Mouse (Mus musculus) forebrain, embryonic 14.5 days (tissue): ENCODE measurements around the gene Cenpp. TPM values are rescaled to one million over a fixed set of nuclear protein-coding genes. Genes with fewer than 3 reads are reported as not detected.

Source experiments
- ATAC-seq: fragments of 200-750 bp; cut with Nextera tagmentation; 2 replicates; pipeline ENCODE4 v1.8.0; 2017; ENCODE audit warnings: mild to moderate bottlenecking, moderate library complexity
- DNase-seq: peaks from one replicate; pipeline ENCODE4 v3.0.0-alpha.2; 2015; ENCODE audit warnings: low spot score
- H3K27ac ChIP-seq: fragments of 300-500 bp; sonication (generic); 2 replicates; pipeline ENCODE4 v1.5.1; 2014; ENCODE audit warnings: low read depth, mild to moderate bottlenecking, control low read depth, low read length, moderate library complexity
- H3K27me3 ChIP-seq: fragments of 300-500 bp; sonication (generic); replicated peaks from 2 replicates; pipeline ENCODE4 v1.6.1; 2014; ENCODE audit warnings: low read length, control low read depth, mixed read lengths; ENCODE audit not compliant: control insufficient read depth, insufficient read depth
- H3K36me3 ChIP-seq: fragments of 300-500 bp; sonication (generic); 2 replicates; pipeline ENCODE4 v1.6.1; 2014; ENCODE audit warnings: low read length, control low read depth; ENCODE audit not compliant: control insufficient read depth, insufficient read depth
- H3K4me1 ChIP-seq: fragments of 300-500 bp; sonication (generic); 2 replicates; pipeline ENCODE4 v1.6.1; 2014; ENCODE audit warnings: antibody characterized with exemption, low read length, control low read depth; ENCODE audit not compliant: control insufficient read depth, insufficient read depth
- H3K4me2 ChIP-seq: fragments of 300-500 bp; sonication (generic); 2 replicates; pipeline ENCODE4 v1.6.1; 2014; ENCODE audit warnings: mild to moderate bottlenecking, control low read depth, low read length
- H3K4me3 ChIP-seq: fragments of 300-500 bp; sonication (generic); 2 replicates; pipeline ENCODE4 v1.5.1; 2014; ENCODE audit warnings: low read depth, low read length, control low read depth
- H3K9ac ChIP-seq: fragments of 300-500 bp; sonication (generic); 2 replicates; pipeline ENCODE4 v1.6.1; 2014; ENCODE audit warnings: mild to moderate bottlenecking, low read length, control low read depth, moderate library complexity
- H3K9me3 ChIP-seq: fragments of 300-500 bp; sonication (generic); replicated peaks from 2 replicates; pipeline ENCODE4 v1.6.1; 2016; ENCODE audit warnings: low read length, control low read depth, mixed read lengths; ENCODE audit not compliant: control insufficient read depth
- WGBS: fragments of 180-500 bp; shearing (Covaris S2); extraction: QIAGEN DNeasy Blood & Tissue Kit; methylation state at CpG from one replicate; pipeline ENCODE4 v1.1.7; 2014; 5-methylcytosine and 5-hydroxymethylcytosine counted together
- polyA plus RNA-seq: library from polyadenylated mRNA; unstranded; fragments of >200 nt; fragmentation: Nextera tagmentation; extraction: Ambion mirVana; gene quantifications from 2 replicates; pipeline ENCODE4 v1.2.1, GENCODE M21; 2014

Gene Cenpp
- polyA plus RNA-seq, 1 experiment from 2014 or later = 20.0 TPM

- H3K36me3 ChIP-seq = no peaks in the 10 kb centered on the region
- H3K9ac ChIP-seq = no peak overlapping the region
- H3K27me3 ChIP-seq = no peaks in the 10 kb centered on the region
- no peaks in the 10 kb centered on the region for H3K4me1 ChIP-seq
- ATAC-seq (no peak), DNase-seq (no peak)
- no peak overlapping the region for H3K4me3 ChIP-seq
- 95% methylated on average over 3 of the region's 3 CpGs for WGBS
- no peak overlapping the region for H3K4me2 ChIP-seq
- H3K9me3 ChIP-seq = no peaks in the 10 kb centered on the region
- no peak overlapping the region for H3K27ac ChIP-seq
Measured at GRCm38 (mm10) chr13:49549616-49550015, 103.0 kb downstream of the Cenpp start.

GRCm38 (mm10) chr13:49547563-49548150 is 104.9 kb downstream of the Cenpp start:
- no peak overlapping the region for H3K27ac ChIP-seq
- no peaks in the 10 kb centered on the region for H3K27me3 ChIP-seq
- H3K9me3 ChIP-seq = no peaks in the 10 kb centered on the region
- H3K4me2 ChIP-seq = no peak overlapping the region
- no peak for ATAC-seq
- H3K4me3 ChIP-seq = no peak overlapping the region
- DNase-seq = no peak
- no peaks in the 10 kb centered on the region for H3K4me1 ChIP-seq
- H3K36me3 ChIP-seq = no peaks in the 10 kb centered on the region
- WGBS = 83% methylated on average over 1 of the region's 1 CpGs
- no peak overlapping the region for H3K9ac ChIP-seq

GRCm38 (mm10) chr13:49546517-49546916 is 106.1 kb downstream of the Cenpp start:
- no peak overlapping the region for H3K9ac ChIP-seq
- H3K4me1 ChIP-seq = no peaks in the 10 kb centered on the region
- no peak overlapping the region for H3K27ac ChIP-seq
- DNase-seq = no peak
- WGBS = 81% methylated on average over 1 of the region's 1 CpGs
- ATAC-seq = no peak
- no peak overlapping the region for H3K4me3 ChIP-seq
- no peaks in the 10 kb centered on the region for H3K36me3 ChIP-seq
- H3K4me2 ChIP-seq = no peak overlapping the region
- no peaks in the 10 kb centered on the region for H3K9me3 ChIP-seq
- no peaks in the 10 kb centered on the region for H3K27me3 ChIP-seq

GRCm38 (mm10) chr13:49545646-49546045 is 106.9 kb downstream of the Cenpp start:
- H3K27ac ChIP-seq = no peak overlapping the region
- 75% methylated on average over 3 of the region's 3 CpGs for WGBS
- DNase-seq (no peak), ATAC-seq (no peak)
- no peak overlapping the region for H3K4me2 ChIP-seq
- no peaks in the 10 kb centered on the region for H3K27me3 ChIP-seq
- no peaks in the 10 kb centered on the region for H3K36me3 ChIP-seq
- no peak overlapping the region for H3K4me3 ChIP-seq
- no peak overlapping the region for H3K9ac ChIP-seq
- H3K4me1 ChIP-seq = no peaks in the 10 kb centered on the region
- H3K9me3 ChIP-seq = no peaks in the 10 kb centered on the region

GRCm38 (mm10) chr13:49544279-49544678 is 108.3 kb downstream of the Cenpp start, which contains the start of gene Aspn:
Gene Aspn (plus strand): TSS chr13:49544443.
- Histone ChIP-seq H3K27ac (no peak within 1 kb of the TSS), H3K9me3 (no peaks in the 10 kb centered on the region), H3K27me3 (no peaks in the 10 kb centered on the region), H3K4me1 (no peaks in the 10 kb centered on the region), H3K36me3 (no peaks in the 10 kb centered on the region), H3K4me2 (no peak within 1 kb of the TSS), H3K9ac (no peak within 1 kb of the TSS), H3K4me3 (no peak within 1 kb of the TSS)
- WGBS = 84% methylated on average over 3 of the region's 3 CpGs
- ATAC-seq = no peak
- DNase-seq = no peak

GRCm38 (mm10) chr13:49538693-49539092 is 113.9 kb downstream of the Cenpp start:
- no peaks in the 10 kb centered on the region for H3K9me3 ChIP-seq
- H3K27me3 ChIP-seq = no peaks in the 10 kb centered on the region
- H3K4me3 ChIP-seq = no peak overlapping the region
- DNase-seq (no peak), ATAC-seq (no peak)
- no peak overlapping the region for H3K4me2 ChIP-seq
- no peak overlapping the region for H3K9ac ChIP-seq
- H3K27ac ChIP-seq = no peak overlapping the region
- no peaks in the 10 kb centered on the region for H3K36me3 ChIP-seq
- H3K4me1 ChIP-seq = no peaks in the 10 kb centered on the region
- WGBS = 91% methylated on average over 1 of the region's 1 CpGs

- no peak for ATAC-seq
- Histone ChIP-seq H3K36me3 (no peaks in the 10 kb centered on the region), H3K4me2 (no peak overlapping the region), H3K9ac (no peak overlapping the region), H3K4me1 (no peaks in the 10 kb centered on the region), H3K9me3 (no peaks in the 10 kb centered on the region), H3K27me3 (no peaks in the 10 kb centered on the region), H3K4me3 (no peak overlapping the region), H3K27ac (no peak overlapping the region)
- DNase-seq = no peak
- 90% methylated on average over 1 of the region's 1 CpGs for WGBS
Measured at GRCm38 (mm10) chr13:49536946-49537345, 115.6 kb downstream of the Cenpp start.

- 94% methylated on average over 4 of the region's 4 CpGs for WGBS
- H3K9ac ChIP-seq = no peak overlapping the region
- H3K4me2 ChIP-seq = no peak overlapping the region
Measured at GRCm38 (mm10) chr13:49530636-49531035, 121.9 kb downstream of the Cenpp start.

GRCm38 (mm10) chr13:49526235-49526634 is 126.3 kb downstream of the Cenpp start:
- no peak overlapping the region for H3K9ac ChIP-seq
- no peaks in the 10 kb centered on the region for H3K36me3 ChIP-seq
- H3K9me3 ChIP-seq = no peaks in the 10 kb centered on the region
- ATAC-seq (no peak), DNase-seq (no peak)
- H3K27me3 ChIP-seq = no peaks in the 10 kb centered on the region
- H3K4me3 ChIP-seq = no peak overlapping the region
- no peak overlapping the region for H3K4me2 ChIP-seq
- H3K27ac ChIP-seq = no peak overlapping the region
- no peaks in the 10 kb centered on the region for H3K4me1 ChIP-seq
- 84% methylated on average over 2 of the region's 2 CpGs for WGBS

More at GRCm38 (mm10) chr13:49530636-49531035, 121.9 kb downstream of the Cenpp start:
- no peak overlapping the region for H3K27ac ChIP-seq
- DNase-seq (no peak), ATAC-seq (no peak)
- H3K27me3 ChIP-seq = no peaks in the 10 kb centered on the region
- no peaks in the 10 kb centered on the region for H3K36me3 ChIP-seq
- H3K4me1 ChIP-seq = no peaks in the 10 kb centered on the region
- H3K4me3 ChIP-seq = no peak overlapping the region
- no peaks in the 10 kb centered on the region for H3K9me3 ChIP-seq
